Mouse (Mus musculus) megakaryocyte, embryonic 14.5 days (primary cell): ENCODE results near the gene Cenpo.

Source experiments
- FLI1 ChIP-seq: IDR thresholded peaks from 2 replicates; pipeline ENCODE4 v1.6.1; 2012; ENCODE audit warnings: low read length, inconsistent platforms, mixed read lengths
- GATA1 ChIP-seq: IDR thresholded peaks from 3 replicates; pipeline ENCODE4 v1.6.1; 2012; ENCODE audit warnings: mixed read lengths, low read length, inconsistent platforms, borderline replicate concordance

DNA sequence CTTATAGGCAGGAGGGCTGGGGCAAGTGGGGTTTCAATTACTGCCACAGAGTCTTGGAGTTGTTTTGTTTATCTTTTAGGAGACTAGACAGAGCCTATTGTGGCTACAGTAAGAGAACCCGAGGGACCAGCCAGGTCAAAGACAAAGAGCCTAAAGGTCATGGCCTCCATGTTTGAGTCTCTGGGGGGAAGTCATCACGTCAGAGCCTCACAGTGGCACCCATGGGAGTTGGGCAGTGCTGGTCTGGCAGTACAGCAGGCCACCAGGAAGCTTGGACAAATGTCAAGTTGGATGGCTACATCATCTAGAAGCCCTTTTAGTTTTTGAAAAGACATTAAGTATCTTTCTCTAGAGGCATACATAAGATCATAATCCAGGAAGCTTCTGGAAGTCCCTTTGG, 71.2 kb downstream of the Cenpo start:
- TF ChIP-seq GATA1 (no peak), FLI1 (no peak)
